Mouse (Mus musculus): ENCODE data around the gene Fam133b.

DNA sequence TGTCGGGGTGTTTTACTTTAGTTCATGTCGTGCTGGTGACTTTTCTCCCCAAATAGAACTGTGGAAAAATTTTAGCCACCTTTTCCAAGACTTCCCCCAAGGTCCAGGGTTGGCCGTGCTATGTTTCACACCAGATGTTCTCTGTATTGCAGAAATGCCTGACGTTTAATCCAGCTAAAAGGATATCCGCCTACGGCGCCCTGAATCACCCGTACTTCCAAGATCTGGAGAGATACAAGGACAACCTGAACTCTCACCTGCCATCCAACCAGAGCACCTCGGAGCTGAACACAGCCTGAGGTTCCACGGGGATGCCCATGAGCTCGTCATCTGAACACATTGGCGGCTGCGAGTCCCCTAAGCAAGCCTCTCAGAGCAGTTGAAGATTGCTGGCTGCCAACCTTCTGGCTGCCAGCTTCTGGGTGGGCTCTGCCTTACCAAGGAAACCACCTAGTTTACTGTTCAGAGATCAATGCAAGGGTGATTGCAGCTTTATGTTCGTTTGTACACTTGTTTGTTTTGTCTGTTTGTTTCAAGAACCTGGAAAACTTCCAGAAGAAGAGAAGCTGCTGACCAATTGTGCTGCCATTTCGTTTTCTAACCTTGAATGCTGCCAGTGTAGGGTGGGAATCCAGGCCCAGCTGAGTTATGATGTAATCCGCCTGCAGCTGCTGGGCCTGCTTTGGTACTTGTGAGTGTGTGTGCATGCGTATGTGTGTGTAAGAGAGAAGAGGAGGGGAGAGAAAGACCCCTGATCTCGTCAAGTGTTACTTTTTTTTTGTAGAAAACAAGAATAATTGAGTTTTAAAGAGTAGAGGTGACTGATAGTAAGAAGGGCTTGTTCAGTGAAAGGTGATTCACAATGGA, 22.9 kb upstream of the Fam133b start:
- TF ChIP-seq POLR2A (IDR thresholded peaks at IDR 0.05; ENCODE audit: borderline replicate concordance, control insufficient read depth, low read depth, low read length) (no peak), CTCF (IDR thresholded peaks at IDR 0.05; ENCODE audit: control insufficient read depth, insufficient read depth, low read length) (no peak)
